Mouse (Mus musculus) myocyte (in vitro differentiated cells): ENCODE data around the gene Fam198b. TPM values are rescaled to one million over a fixed set of nuclear protein-coding genes. Genes with fewer than 3 reads are reported as not detected.

ENCODE experiments used
- H3K27me3 ChIP-seq: one replicate; pipeline ENCODE4 v1.6.1; 2011; ENCODE audit not compliant: control insufficient read depth, insufficient read depth, insufficient read length
- H3K36me3 ChIP-seq: one replicate; pipeline ENCODE4 v1.6.1; 2011; ENCODE audit not compliant: control insufficient read depth, insufficient read depth
- H3K4me2 ChIP-seq: one replicate; pipeline ENCODE4 v1.6.1; 2011; ENCODE audit warnings: low read depth, control low read depth
- H3K4me3 ChIP-seq: one replicate; pipeline ENCODE4 v1.5.1; 2011; ENCODE audit warnings: mild to moderate bottlenecking, control low read depth, moderate library complexity
- H3K79me2 ChIP-seq: one replicate; pipeline ENCODE4 v1.6.1; 2011; ENCODE audit not compliant: control insufficient read depth, insufficient read depth
- H3ac ChIP-seq: one replicate; pipeline ENCODE4 v1.6.1; 2011; ENCODE audit not compliant: control insufficient read depth, insufficient read length
- CEBPB ChIP-seq: IDR thresholded peaks from 2 replicates; pipeline ENCODE4 v1.6.1; 2011; ENCODE audit warnings: mild to moderate bottlenecking, moderate library complexity; ENCODE audit not compliant: poor library complexity, insufficient read depth, severe bottlenecking
- E2F4 ChIP-seq: IDR thresholded peaks from one replicate; pipeline ENCODE4 v1.6.1; 2011; ENCODE audit warnings: mild to moderate bottlenecking, control low read depth, moderate library complexity; ENCODE audit not compliant: insufficient read depth
- MAX ChIP-seq: IDR thresholded peaks from one replicate; pipeline ENCODE4 v1.6.1; 2011; ENCODE audit warnings: low read depth, mild to moderate bottlenecking, control low read depth
- MYOD1 ChIP-seq, 3 experiments: IDR thresholded peaks; one replicate each; pipeline ENCODE4 v1.6.1; 2011; ENCODE audit warnings: control low read depth in 2 of 3, low read depth in 2 of 3, mild to moderate bottlenecking in 2 of 3, moderate library complexity in 1 of 3; ENCODE audit not compliant: insufficient read length in 2 of 3, control insufficient read depth in 1 of 3
- MYOG ChIP-seq, 3 experiments: IDR thresholded peaks; one replicate each; pipeline ENCODE4 v1.6.1; 2011; ENCODE audit warnings: control low read depth in 2 of 3, low read depth in 2 of 3, mild to moderate bottlenecking in 2 of 3; ENCODE audit not compliant: insufficient read length in 2 of 3, control insufficient read depth in 1 of 3, insufficient read depth in 1 of 3
- POLR2A ChIP-seq: IDR thresholded peaks from one replicate; pipeline ENCODE4 v1.6.1; 2011; ENCODE audit warnings: low read depth, mild to moderate bottlenecking, control low read depth, moderate library complexity; ENCODE audit not compliant: insufficient read length
- POLR2AphosphoS2 ChIP-seq: IDR thresholded peaks from one replicate; pipeline ENCODE4 v1.6.1; 2011; ENCODE audit warnings: low read depth, control low read depth; ENCODE audit not compliant: insufficient read length
- REST ChIP-seq: IDR thresholded peaks from one replicate; pipeline ENCODE4 v1.6.1; 2011; ENCODE audit warnings: mild to moderate bottlenecking, control low read depth, moderate library complexity; ENCODE audit not compliant: insufficient read depth, insufficient read length
- SRF ChIP-seq: IDR thresholded peaks from one replicate; pipeline ENCODE4 v1.6.1; 2011; ENCODE audit warnings: low read depth; ENCODE audit not compliant: control insufficient read depth, insufficient read length
- TCF12 ChIP-seq: IDR thresholded peaks from one replicate; pipeline ENCODE4 v1.6.1; 2011; ENCODE audit warnings: mild to moderate bottlenecking, control low read depth; ENCODE audit not compliant: poor library complexity, insufficient read depth, severe bottlenecking
- TCF3 ChIP-seq: IDR thresholded peaks from one replicate; pipeline ENCODE4 v1.6.1; 2011; ENCODE audit warnings: low read depth, control low read depth; ENCODE audit not compliant: insufficient read length
- USF1 ChIP-seq: IDR thresholded peaks from one replicate; pipeline ENCODE4 v1.6.1; 2011; ENCODE audit warnings: low read depth, mild to moderate bottlenecking, control low read depth, moderate library complexity
- polyA plus RNA-seq: library from polyadenylated mRNA; unstranded; fragments of >200 nt; fragmentation: generic; extraction: Trizol; gene quantifications from one replicate; pipeline ENCODE4 v1.2.1, GENCODE M21; 2012; ENCODE audit warnings: missing spikeins

Fam198b gene
- polyA plus RNA-seq, 1 experiment, result 1.8 TPM

GRCm38 (mm10) chr3:79925950-79926697 lies 41.8 kb downstream of the Fam198b start:
- no peak overlapping the region for H3ac ChIP-seq
- no peak overlapping the region for H3K4me3 ChIP-seq
- no peak overlapping the region for H3K4me2 ChIP-seq
- no peaks in the 10 kb centered on the region for H3K27me3 ChIP-seq
- H3K79me2 ChIP-seq, result no peaks in the 10 kb centered on the region
- no peaks in the 10 kb centered on the region for H3K36me3 ChIP-seq
- no peak for TF ChIP-seq REST
- no peak for TF ChIP-seq E2F4
- no peak for TF ChIP-seq TCF3
- TF ChIP-seq MYOG (IDR thresholded peaks at IDR 0.05; ENCODE audit: control insufficient read depth in 1 of 3, insufficient read depth in 1 of 3, insufficient read length in 2 of 3, low read depth in 2 of 3), result no peak
- no peak for TF ChIP-seq MYOD1 (IDR thresholded peaks at IDR 0.05; ENCODE audit: control insufficient read depth in 1 of 3, insufficient read length in 2 of 3, low read depth in 2 of 3)
- no peak for TF ChIP-seq CEBPB
- TF ChIP-seq POLR2A, result no peak
- TF ChIP-seq POLR2AphosphoS2, result no peak
- TF ChIP-seq MAX, result no peak
- TF ChIP-seq TCF12, result no peak
- no peak for TF ChIP-seq USF1
- no peak for TF ChIP-seq SRF

GRCm38 (mm10) chr3:79927050-79927449 lies 42.7 kb downstream of the Fam198b start:
- TF ChIP-seq CEBPB (no peak), MYOG (IDR thresholded peaks at IDR 0.05; ENCODE audit: control insufficient read depth in 1 of 3, insufficient read depth in 1 of 3, insufficient read length in 2 of 3, low read depth in 2 of 3) (no peak), POLR2A (no peak), E2F4 (no peak), POLR2AphosphoS2 (no peak), REST (no peak)
- Histone ChIP-seq H3K27me3 (no peaks in the 10 kb centered on the region), H3K4me3 (no peak overlapping the region)

DNA sequence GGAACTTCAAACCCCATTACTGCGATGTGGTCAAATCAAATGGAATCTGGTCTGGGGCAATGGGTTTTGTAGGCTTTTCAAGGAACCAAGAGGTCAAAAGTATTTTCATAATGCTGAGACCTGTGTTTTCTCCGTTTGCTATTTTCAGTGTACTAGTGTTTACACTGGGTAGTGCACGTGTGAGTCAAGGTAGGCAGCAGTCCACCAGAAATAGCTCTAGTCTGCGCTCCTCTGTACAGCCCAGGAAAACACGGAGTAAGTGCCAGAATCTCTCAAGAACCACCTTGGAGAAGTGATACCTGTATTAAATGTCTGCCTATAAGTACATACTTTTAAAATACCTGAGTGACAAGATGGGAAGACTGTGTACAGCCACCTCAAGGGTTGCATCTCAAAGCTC lies 44.1 kb downstream of the Fam198b start:
- H3K4me3 ChIP-seq, result no peak overlapping the region
- no peak overlapping the region for H3K4me2 ChIP-seq
- TF ChIP-seq TCF12, result no peak
- TF ChIP-seq MYOD1 (IDR thresholded peaks at IDR 0.05; ENCODE audit: control insufficient read depth in 1 of 3, insufficient read length in 2 of 3, low read depth in 2 of 3), result no peak
- TF ChIP-seq TCF3, result no peak
- no peak for TF ChIP-seq REST
- TF ChIP-seq MAX, result no peak
- TF ChIP-seq CEBPB, result no peak
- TF ChIP-seq POLR2A, result no peak
- TF ChIP-seq SRF, result no peak
- TF ChIP-seq MYOG (IDR thresholded peaks at IDR 0.05; ENCODE audit: control insufficient read depth in 1 of 3, insufficient read depth in 1 of 3, insufficient read length in 2 of 3, low read depth in 2 of 3), result no peak
- no peak for TF ChIP-seq USF1
- TF ChIP-seq POLR2AphosphoS2, result no peak
- TF ChIP-seq E2F4, result no peak
- no peaks in the 10 kb centered on the region for H3K36me3 ChIP-seq
- H3K27me3 ChIP-seq, result no peaks in the 10 kb centered on the region
- no peaks in the 10 kb centered on the region for H3K79me2 ChIP-seq
- no peak overlapping the region for H3ac ChIP-seq

More at GRCm38 (mm10) chr3:79927050-79927449, 42.7 kb downstream of the Fam198b start:
- Histone ChIP-seq H3K36me3 (no peaks in the 10 kb centered on the region), H3ac (no peak overlapping the region), H3K79me2 (no peaks in the 10 kb centered on the region), H3K4me2 (no peak overlapping the region)

- no peaks in the 10 kb centered on the region for H3K27me3 ChIP-seq
- no peaks in the 10 kb centered on the region for H3K36me3 ChIP-seq
- H3K4me2 ChIP-seq, result peak overlapping the region; percentile 14
- H3ac ChIP-seq, result no peak overlapping the region
- H3K4me3 ChIP-seq, result no peak overlapping the region
- TF ChIP-seq REST, result no peak
- no peak for TF ChIP-seq POLR2A
- TF ChIP-seq SRF, result no peak
- no peak for TF ChIP-seq CEBPB
- TF ChIP-seq MYOG (IDR thresholded peaks at IDR 0.05; ENCODE audit: control insufficient read depth in 1 of 3, insufficient read depth in 1 of 3, insufficient read length in 2 of 3, low read depth in 2 of 3), result no peak
- TF ChIP-seq TCF12, result no peak
- TF ChIP-seq E2F4, result no peak
- TF ChIP-seq MAX, result no peak
- no peak for TF ChIP-seq POLR2AphosphoS2
- no peak for TF ChIP-seq USF1
- no peaks in the 10 kb centered on the region for H3K79me2 ChIP-seq
These were observed 45.9 kb downstream of the Fam198b start for GRCm38 (mm10) chr3:79930141-79930744.
